Mouse (Mus musculus) left cerebral cortex, postnatal 10 days (tissue): ENCODE measurements around the gene Tmem216. TPM values are rescaled to one million over a fixed set of nuclear protein-coding genes. Genes with fewer than 3 reads are reported as not detected.
"Not testable (repeated sequence)": the region's sequence is repeated elsewhere in the genome, so short reads cannot be mapped to it uniquely, and the experiment has no call there.

Experiments
- DNase-seq, 2 experiments: peaks; one replicate each; pipeline ENCODE4 v3.0.0; 2021 to 2022; ENCODE audit warnings: low spot score in 2 of 2, mixed read lengths in 1 of 2; ENCODE audit errors: extremely low spot score in 1 of 2
- intact Hi-C: fragments of 180-260 bp; cut with DNase I; formaldehyde crosslinking; loops from one replicate; pipeline ENCODE4 v1.15.1; 2025
- total RNA-seq, 2 experiments: library from RNA; stranded (reverse); gene quantifications; 2 replicates each; pipeline ENCODE4 v1.2.3; 2021

The Tmem216 gene
- total RNA-seq, 2 experiments from 2014 or later = 11.4 to 12.3 TPM

- peak; percentile 91 to 93 for DNase-seq
- intact Hi-C loops = no loop called here
Measured at GRCm38 (mm10) chr19:10576690-10577561, 20.9 kb upstream of the Tmem216 start, which contains the start of the genes Cyb561a3 and Tmem138. TSS of gene Cyb561a3 (plus strand) at chr19:10577172. TSS of gene Tmem138 (minus strand) at chr19:10577362.

- DNase-seq = no peak
- intact Hi-C loops = no loop called here
Measured at GRCm38 (mm10) chr19:10569627-10570026, 13.6 kb upstream of the Tmem216 start.

GRCm38 (mm10) chr19:10565217-10565616 lies 9.2 kb upstream of the Tmem216 start:
- intact Hi-C loops = no loop called here
- DNase-seq = no peak

- no peak for DNase-seq
- intact Hi-C loops = no loop called here
Measured at GRCm38 (mm10) chr19:10564278-10564677, 8.2 kb upstream of the Tmem216 start.

GRCm38 (mm10) chr19:10562351-10562750 lies 6.3 kb upstream of the Tmem216 start:
- intact Hi-C loops = no loop called here
- no peak for DNase-seq

GRCm38 (mm10) chr19:10561558-10562314 lies 5.7 kb upstream of the Tmem216 start:
- intact Hi-C loops = no loop called here
- no peak for DNase-seq

- no peak for DNase-seq
- intact Hi-C loops = no loop called here
Measured at GRCm38 (mm10) chr19:10560108-10560507, 4.1 kb upstream of the Tmem216 start.

- DNase-seq = not testable (repeated sequence)
- intact Hi-C loops = loop anchor here (5.0 kb wide), 1 partner anchor 49 kb away; the partner anchor contains the start of genes Ddb1 and Tkfc
Measured at GRCm38 (mm10) chr19:10557837-10558375, 1.9 kb upstream of the Tmem216 start.

GRCm38 (mm10) chr19:10557430-10557829 lies 1.4 kb upstream of the Tmem216 start:
- intact Hi-C loops = loop anchor here (5.0 kb wide), 1 partner anchor 50 kb away; the partner anchor contains the start of genes Ddb1 and Tkfc

GRCm38 (mm10) chr19:10557001-10557400 lies 963 bp upstream of the Tmem216 start:
- no peak for DNase-seq
- intact Hi-C loops = loop anchor here (5.0 kb wide), 1 partner anchor 50 kb away; the partner anchor contains the start of genes Ddb1 and Tkfc

More at GRCm38 (mm10) chr19:10557430-10557829, 1.4 kb upstream of the Tmem216 start:
- no peak for DNase-seq

GRCm38 (mm10) chr19:10539454-10539853 lies 16.6 kb downstream of the Tmem216 start:
- intact Hi-C loops = loop anchor here (5.0 kb wide), 1 partner anchor 83 kb away; no protein-coding TSS in a partner anchor
- no peak for DNase-seq

- DNase-seq = no peak
Measured at GRCm38 (mm10) chr19:10530082-10530481, 26.0 kb downstream of the Tmem216 start.

GRCm38 (mm10) chr19:10525910-10526309 lies 30.1 kb downstream of the Tmem216 start, which contains the start of gene Sdhaf2:
TSS of gene Sdhaf2 (minus strand) at chr19:10526142.
- peak; percentile 36 to 40 for DNase-seq
- intact Hi-C loops = no loop called here

More at GRCm38 (mm10) chr19:10530082-10530481, 26.0 kb downstream of the Tmem216 start:
- intact Hi-C loops = no loop called here

- intact Hi-C loops = no loop called here
- peak; percentile 85 to 96 for DNase-seq
Measured at GRCm38 (mm10) chr19:10525106-10525901, 30.7 kb downstream of the Tmem216 start, which contains the start of gene Cpsf7. TSS of gene Cpsf7 (plus strand) at chr19:10525266.

GRCm38 (mm10) chr19:10524784-10525105 lies 31.3 kb downstream of the Tmem216 start:
- DNase-seq = no peak
- intact Hi-C loops = no loop called here

GRCm38 (mm10) chr19:10523483-10524080 lies 32.5 kb downstream of the Tmem216 start:
- intact Hi-C loops = no loop called here
- no peak for DNase-seq

GRCm38 (mm10) chr19:10521926-10522325 lies 34.1 kb downstream of the Tmem216 start:
- intact Hi-C loops = no loop called here
- DNase-seq = no peak

- intact Hi-C loops = no loop called here
- no peak for DNase-seq
Measured at GRCm38 (mm10) chr19:10520355-10520754, 35.7 kb downstream of the Tmem216 start.
